Mouse (Mus musculus) embryonic facial prominence, embryonic 11.5 days (tissue): Measurements from ENCODE around the gene Phykpl. TPM values are rescaled to one million over a fixed set of nuclear protein-coding genes. Genes with fewer than 3 reads are reported as not detected.

ENCODE experiments used
- ATAC-seq: fragments of 200-750 bp; cut with Nextera tagmentation; replicated peaks from 2 replicates; pipeline ENCODE4 v1.8.0; 2017; ENCODE audit warnings: low read depth; ENCODE audit not compliant: insufficient number of reproducible peaks, low FRiP score, low TSS enrichment
- DNase-seq: peaks from one replicate; pipeline ENCODE4 v3.0.0-alpha.2; 2015; ENCODE audit warnings: low spot score
- H3K27ac ChIP-seq: fragments of 300-500 bp; sonication (generic); replicated peaks from 2 replicates; pipeline ENCODE4 v1.5.1; 2014; ENCODE audit warnings: mild to moderate bottlenecking, low read depth, low read length, control low read depth
- H3K27me3 ChIP-seq: fragments of 300-500 bp; sonication (generic); 2 replicates; pipeline ENCODE4 v1.6.1; 2014; ENCODE audit warnings: mild to moderate bottlenecking, low read length, moderate library complexity, mixed read lengths; ENCODE audit not compliant: control insufficient read depth, insufficient read depth
- H3K36me3 ChIP-seq: fragments of 300-500 bp; sonication (generic); replicated peaks from 2 replicates; pipeline ENCODE4 v1.6.1; 2014; ENCODE audit warnings: low read depth, mild to moderate bottlenecking, low read length, moderate library complexity, mixed read lengths; ENCODE audit not compliant: control insufficient read depth, insufficient read depth
- H3K4me1 ChIP-seq: fragments of 300-500 bp; sonication (generic); 2 replicates; pipeline ENCODE4 v1.6.1; 2014; ENCODE audit warnings: low read length, mixed read lengths; ENCODE audit not compliant: control insufficient read depth, insufficient read depth
- H3K4me2 ChIP-seq: fragments of 300-500 bp; sonication (generic); 2 replicates; pipeline ENCODE4 v1.6.1; 2014; ENCODE audit warnings: low read depth, mild to moderate bottlenecking, control low read depth, low read length, moderate library complexity
- H3K4me3 ChIP-seq: fragments of 300-500 bp; sonication (generic); 2 replicates; pipeline ENCODE4 v1.5.1; 2014; ENCODE audit warnings: low read depth, low read length, control low read depth
- H3K9ac ChIP-seq: fragments of 300-500 bp; sonication (generic); replicated peaks from 2 replicates; pipeline ENCODE4 v1.6.1; 2014; ENCODE audit warnings: mild to moderate bottlenecking, control low read depth, low read length
- H3K9me3 ChIP-seq: fragments of 300-500 bp; sonication (generic); replicated peaks from 2 replicates; pipeline ENCODE4 v1.6.1; 2016; ENCODE audit warnings: mild to moderate bottlenecking, low read length, inconsistent platforms, mixed read lengths; ENCODE audit not compliant: control insufficient read depth
- WGBS: fragments of 180-500 bp; shearing (Covaris S2); extraction: QIAGEN DNeasy Blood & Tissue Kit; methylation state at CpG from one replicate; pipeline ENCODE4 v1.1.7; 2014; 5-methylcytosine and 5-hydroxymethylcytosine counted together
- polyA plus RNA-seq: library from polyadenylated mRNA; unstranded; fragments of >200 nt; fragmentation: Nextera tagmentation; extraction: Ambion mirVana; gene quantifications from 2 replicates; pipeline ENCODE4 v1.2.1, GENCODE M21; 2014

Gene Phykpl
- polyA plus RNA-seq, 1 experiment from 2014 or later: 8.7 TPM

GRCm38 (mm10) chr11:51587059-51587458 lies 2.5 kb downstream of the Phykpl start:
- Histone ChIP-seq H3K27ac (no peak overlapping the region), H3K27me3 (no peaks in the 10 kb centered on the region), H3K4me1 (no peaks in the 10 kb centered on the region; the same call in 1 of the 2 replicates), H3K9ac (no peak overlapping the region), H3K9me3 (no peaks in the 10 kb centered on the region), H3K4me2 (no peak overlapping the region), H3K4me3 (no peak overlapping the region), H3K36me3 (peaks cover 16% of the 10 kb centered on the region)
- ATAC-seq (no peak), DNase-seq (no peak)
- WGBS: 95% methylated on average over 1 of the region's 1 CpGs

- Histone ChIP-seq H3K4me1 (no peaks in the 10 kb centered on the region; the same call in 1 of the 2 replicates), H3K4me2 (no peak overlapping the region), H3K27ac (no peak overlapping the region), H3K9me3 (no peaks in the 10 kb centered on the region), H3K9ac (no peak overlapping the region), H3K4me3 (no peak overlapping the region), H3K27me3 (no peaks in the 10 kb centered on the region), H3K36me3 (peaks cover 23% of the 10 kb centered on the region)
- WGBS: 94% methylated on average over 3 of the region's 3 CpGs
- ATAC-seq: no peak
- DNase-seq: no peak
Observed at GRCm38 (mm10) chr11:51588833-51589232, 4.3 kb downstream of the Phykpl start.

GRCm38 (mm10) chr11:51590002-51590401 lies 5.4 kb downstream of the Phykpl start:
- ATAC-seq: no peak

GRCm38 (mm10) chr11:51591168-51591567 lies 6.6 kb downstream of the Phykpl start:
- no peaks in the 10 kb centered on the region for H3K4me1 ChIP-seq
- H3K4me3 ChIP-seq: no peak overlapping the region
- DNase-seq: no peak
- 74% methylated on average over 7 of the region's 7 CpGs for WGBS
- H3K9ac ChIP-seq: no peak overlapping the region
- H3K36me3 ChIP-seq: peaks cover 28% of the 10 kb centered on the region
- no peaks in the 10 kb centered on the region for H3K27me3 ChIP-seq
- no peak overlapping the region for H3K4me2 ChIP-seq
- no peak overlapping the region for H3K27ac ChIP-seq
- ATAC-seq: no peak
- no peaks in the 10 kb centered on the region for H3K9me3 ChIP-seq

More at GRCm38 (mm10) chr11:51590002-51590401, 5.4 kb downstream of the Phykpl start:
- Histone ChIP-seq H3K9me3 (no peaks in the 10 kb centered on the region), H3K27ac (no peak overlapping the region), H3K4me2 (no peak overlapping the region), H3K4me1 (no peaks in the 10 kb centered on the region), H3K27me3 (no peaks in the 10 kb centered on the region), H3K36me3 (peaks cover 26% of the 10 kb centered on the region), H3K9ac (no peak overlapping the region), H3K4me3 (no peak overlapping the region)
- DNase-seq: no peak

GRCm38 (mm10) chr11:51591915-51592314 lies 7.4 kb downstream of the Phykpl start:
- no peak overlapping the region for H3K4me3 ChIP-seq
- H3K9ac ChIP-seq: no peak overlapping the region
- H3K36me3 ChIP-seq: peaks cover 30% of the 10 kb centered on the region
- H3K27ac ChIP-seq: no peak overlapping the region
- H3K27me3 ChIP-seq: no peaks in the 10 kb centered on the region
- no peak overlapping the region for H3K4me2 ChIP-seq
- H3K9me3 ChIP-seq: no peaks in the 10 kb centered on the region
- 87% methylated on average over 7 of the region's 7 CpGs for WGBS
- ATAC-seq (no peak), DNase-seq (no peak)
- no peaks in the 10 kb centered on the region for H3K4me1 ChIP-seq

- Histone ChIP-seq H3K36me3 (peaks cover 23% of the 10 kb centered on the region), H3K9me3 (no peaks in the 10 kb centered on the region), H3K9ac (no peak overlapping the region), H3K4me3 (no peak overlapping the region), H3K4me1 (no peaks in the 10 kb centered on the region), H3K4me2 (no peak overlapping the region), H3K27ac (no peak overlapping the region), H3K27me3 (no peaks in the 10 kb centered on the region)
- ATAC-seq (no peak), DNase-seq (no peak)
- WGBS: 90% methylated on average over 4 of the region's 4 CpGs
Observed at GRCm38 (mm10) chr11:51593368-51593767, 8.8 kb downstream of the Phykpl start.

- Histone ChIP-seq H3K27ac (no peak overlapping the region), H3K9ac (no peak overlapping the region), H3K4me2 (no peak overlapping the region), H3K4me3 (no peak overlapping the region), H3K27me3 (no peaks in the 10 kb centered on the region), H3K36me3 (peaks cover 27% of the 10 kb centered on the region), H3K9me3 (no peaks in the 10 kb centered on the region), H3K4me1 (no peaks in the 10 kb centered on the region)
- DNase-seq (no peak), ATAC-seq (no peak)
- WGBS: 92% methylated on average over 6 of the region's 6 CpGs
Observed at GRCm38 (mm10) chr11:51593849-51594248, 9.3 kb downstream of the Phykpl start.

- DNase-seq (no peak), ATAC-seq (no peak)
- Histone ChIP-seq H3K4me3 (no peak overlapping the region), H3K27ac (no peak overlapping the region), H3K9me3 (no peaks in the 10 kb centered on the region), H3K9ac (no peak overlapping the region), H3K4me2 (no peak overlapping the region), H3K4me1 (no peaks in the 10 kb centered on the region), H3K36me3 (peaks cover 36% of the 10 kb centered on the region), H3K27me3 (no peaks in the 10 kb centered on the region)
- 84% methylated on average over 3 of the region's 3 CpGs for WGBS
Observed at GRCm38 (mm10) chr11:51594715-51595350, 10.3 kb downstream of the Phykpl start.
